Mouse (Mus musculus): ENCODE results near the gene Csrnp3. TPM values are rescaled to one million over a fixed set of nuclear protein-coding genes. Genes with fewer than 3 reads are reported as not detected.

Csrnp3 gene
- polyA plus RNA-seq, 1 experiment from 2014 or later = 4.4 TPM

DNA sequence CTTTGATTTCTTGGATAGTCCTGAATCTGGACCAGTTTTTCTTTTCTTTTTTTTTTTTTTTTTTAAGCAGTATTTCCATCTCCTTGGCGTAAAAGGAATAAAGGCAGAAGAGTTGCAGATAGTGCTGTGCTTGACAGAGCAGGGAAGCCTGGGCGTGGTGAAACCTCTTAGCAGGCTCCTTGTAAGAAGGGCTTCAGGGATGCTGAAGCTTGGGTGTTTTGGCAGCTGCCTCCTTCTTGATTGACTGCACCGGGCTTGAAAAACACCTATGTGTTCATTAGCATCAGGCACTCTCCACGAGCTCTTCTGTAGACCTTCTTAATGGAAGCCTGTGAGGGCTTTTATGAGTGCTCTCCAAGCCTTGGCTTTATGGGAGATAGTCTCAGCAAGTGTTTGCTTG, 117.9 kb downstream of the Csrnp3 start:
- no peaks in the 10 kb centered on the region for H3K27me3 ChIP-seq
- H3K4me2 ChIP-seq = no peak overlapping the region
- no peak overlapping the region for H3K4me3 ChIP-seq
- no peak overlapping the region for H3K9ac ChIP-seq
- H3K9me3 ChIP-seq = no peaks in the 10 kb centered on the region
- ATAC-seq (ENCODE audit: insufficient number of reproducible peaks, insufficient read depth, low FRiP score, low TSS enrichment, low read depth) = no peak
- no peaks in the 10 kb centered on the region for H3K36me3 ChIP-seq
- H3K27ac ChIP-seq = no peak overlapping the region
- H3K4me1 ChIP-seq = no peaks in the 10 kb centered on the region
- 71% methylated on average over 4 of the region's 4 CpGs for whole genome bisulfite sequencing

DNA sequence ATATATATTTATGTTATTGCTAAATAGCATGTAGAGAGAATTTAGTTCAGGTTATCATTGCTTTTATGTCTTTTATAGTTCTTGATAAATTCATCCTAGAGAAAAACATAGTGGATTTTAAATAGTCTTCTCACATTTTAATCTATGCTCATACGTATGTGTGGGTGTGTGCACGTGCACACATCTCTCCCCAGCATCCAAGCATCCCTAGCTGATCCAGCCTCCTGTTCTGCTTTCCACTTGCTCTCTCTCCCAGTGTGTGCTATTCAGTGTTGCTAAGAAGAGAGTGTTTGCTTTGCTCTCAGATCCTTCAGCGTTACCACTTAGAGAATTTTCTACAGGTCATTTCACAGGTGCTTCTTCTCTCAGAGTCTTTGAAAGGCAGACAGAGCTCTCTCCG, 123.2 kb downstream of the Csrnp3 start:
- no peak for ATAC-seq (ENCODE audit: insufficient number of reproducible peaks, insufficient read depth, low FRiP score, low TSS enrichment, low read depth)
- H3K4me2 ChIP-seq = no peak overlapping the region
- H3K9ac ChIP-seq = no peak overlapping the region
- 77% methylated on average over 4 of the region's 4 CpGs for WGBS
- H3K36me3 ChIP-seq = no peaks in the 10 kb centered on the region
- no peak overlapping the region for H3K27ac ChIP-seq
- H3K4me3 ChIP-seq = no peak overlapping the region
- peaks cover 5% of the 10 kb centered on the region; the same call in 1 of the 2 replicates for H3K9me3 ChIP-seq
- no peaks in the 10 kb centered on the region for H3K4me1 ChIP-seq
- H3K27me3 ChIP-seq = no peaks in the 10 kb centered on the region

DNA sequence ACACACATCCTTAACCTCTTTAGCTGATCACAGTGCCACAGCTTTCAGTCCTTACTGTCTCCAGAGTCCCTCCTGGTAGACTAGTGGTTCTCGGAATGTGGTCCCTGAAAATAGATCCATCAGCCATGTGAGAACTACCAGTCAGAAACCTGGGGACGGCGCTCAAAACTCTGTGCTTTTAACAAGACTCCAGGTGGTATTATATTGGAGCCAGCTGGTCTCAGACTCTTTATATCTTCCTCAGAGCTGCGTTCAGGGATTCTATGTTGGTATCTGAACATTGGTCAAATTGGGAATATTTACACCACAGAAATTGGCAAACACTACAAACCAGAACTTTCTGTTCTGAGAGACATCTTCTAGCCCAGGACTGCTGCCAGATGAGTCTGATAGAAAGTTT, 128.3 kb downstream of the Csrnp3 start:
- H3K9me3 ChIP-seq = peaks cover 5% of the 10 kb centered on the region; the same call in 1 of the 2 replicates
- WGBS = 64% methylated on average over 4 of the region's 4 CpGs
- H3K4me3 ChIP-seq = no peak overlapping the region
- no peak overlapping the region for H3K27ac ChIP-seq
- H3K4me2 ChIP-seq = no peak overlapping the region
- no peak for ATAC-seq (ENCODE audit: insufficient number of reproducible peaks, insufficient read depth, low FRiP score, low TSS enrichment, low read depth)
- H3K4me1 ChIP-seq = 0 out of 2 replicates have a peak, but pooled peaks cover 3% of the 10 kb centered on the region
- no peaks in the 10 kb centered on the region for H3K36me3 ChIP-seq
- no peak overlapping the region for H3K9ac ChIP-seq
- no peaks in the 10 kb centered on the region for H3K27me3 ChIP-seq

DNA sequence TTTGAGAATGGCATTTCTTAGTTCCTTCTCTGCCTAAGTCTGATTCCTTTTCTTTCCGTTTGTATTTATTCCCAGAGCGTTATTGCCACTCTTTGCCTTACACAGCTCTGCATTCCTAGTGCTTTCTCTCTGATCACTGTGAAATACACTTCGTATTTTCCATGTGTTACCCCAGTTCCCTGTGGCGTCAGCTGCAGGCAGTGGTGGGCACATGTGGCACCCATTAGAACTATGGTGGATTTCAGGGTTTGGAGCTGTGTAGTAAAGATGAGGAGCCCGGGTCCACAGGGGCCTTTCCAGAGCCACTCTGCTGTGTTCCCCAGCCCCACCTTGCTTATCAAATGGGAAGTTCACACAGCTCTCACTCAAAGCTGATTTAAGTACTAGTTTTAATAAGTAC, 129.8 kb downstream of the Csrnp3 start:
- ATAC-seq (ENCODE audit: insufficient number of reproducible peaks, insufficient read depth, low FRiP score, low TSS enrichment, low read depth) = no peak
- 34% methylated on average over 5 of the region's 5 CpGs for WGBS

DNA sequence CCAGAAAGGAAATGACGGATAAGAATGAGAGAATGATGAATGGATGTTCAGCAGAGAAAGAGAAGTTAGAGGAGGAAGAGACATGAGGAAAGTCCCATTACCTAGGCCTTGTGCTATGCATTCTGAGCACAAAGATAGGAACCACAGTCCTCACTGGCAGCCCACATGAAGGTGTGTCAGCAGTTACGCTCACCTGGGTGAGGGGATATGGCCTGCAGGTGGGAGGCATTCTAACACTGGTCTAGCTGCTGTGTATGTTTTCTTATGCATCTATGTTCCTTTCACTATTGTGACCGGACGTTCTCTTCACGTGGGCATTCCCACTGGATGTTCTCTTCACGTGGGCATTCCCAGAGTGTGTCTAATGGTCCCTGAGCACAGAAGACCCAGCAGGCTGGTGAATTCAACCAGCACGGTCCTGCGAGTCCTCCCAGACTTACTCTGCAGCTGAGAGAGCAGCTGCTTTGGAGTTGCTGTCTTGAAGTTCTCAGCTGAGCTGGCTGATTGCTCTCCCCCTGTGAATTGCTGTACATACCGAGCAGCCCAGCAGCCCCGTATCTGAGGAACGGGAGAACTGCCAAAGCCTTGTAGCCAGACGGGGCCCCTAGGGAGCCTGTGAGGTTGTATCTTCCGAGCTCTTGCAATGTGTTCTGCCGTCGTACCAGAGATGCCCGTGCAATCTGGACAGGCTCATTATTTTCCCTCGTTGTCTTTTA, 133.9 kb downstream of the Csrnp3 start:
- 54% methylated on average over 17 of the region's 17 CpGs for WGBS
- H3K27me3 ChIP-seq = no peaks in the 10 kb centered on the region
- peak overlapping the region; percentile 20; the same call in 1 of the 2 replicates for H3K4me2 ChIP-seq
- no peak overlapping the region; the same call in 1 of the 2 replicates for H3K9ac ChIP-seq
- no peaks in the 10 kb centered on the region for H3K36me3 ChIP-seq
- H3K9me3 ChIP-seq = no peaks in the 10 kb centered on the region
- H3K4me3 ChIP-seq = no peak overlapping the region
- peaks cover 9% of the 10 kb centered on the region for H3K4me1 ChIP-seq
- no peak overlapping the region for H3K27ac ChIP-seq
- no peak for ATAC-seq (ENCODE audit: insufficient number of reproducible peaks, insufficient read depth, low FRiP score, low TSS enrichment, low read depth)

More for the DNA sequence above, 129.8 kb downstream of the Csrnp3 start:
- peaks cover 5% of the 10 kb centered on the region; the same call in 1 of the 2 replicates for H3K9me3 ChIP-seq
- H3K4me3 ChIP-seq = no peak overlapping the region
- no peaks in the 10 kb centered on the region for H3K27me3 ChIP-seq
- H3K9ac ChIP-seq = no peak overlapping the region
- H3K4me2 ChIP-seq = no peak overlapping the region
- peaks cover 9% of the 10 kb centered on the region for H3K4me1 ChIP-seq
- no peak overlapping the region for H3K27ac ChIP-seq
- no peaks in the 10 kb centered on the region for H3K36me3 ChIP-seq

DNA sequence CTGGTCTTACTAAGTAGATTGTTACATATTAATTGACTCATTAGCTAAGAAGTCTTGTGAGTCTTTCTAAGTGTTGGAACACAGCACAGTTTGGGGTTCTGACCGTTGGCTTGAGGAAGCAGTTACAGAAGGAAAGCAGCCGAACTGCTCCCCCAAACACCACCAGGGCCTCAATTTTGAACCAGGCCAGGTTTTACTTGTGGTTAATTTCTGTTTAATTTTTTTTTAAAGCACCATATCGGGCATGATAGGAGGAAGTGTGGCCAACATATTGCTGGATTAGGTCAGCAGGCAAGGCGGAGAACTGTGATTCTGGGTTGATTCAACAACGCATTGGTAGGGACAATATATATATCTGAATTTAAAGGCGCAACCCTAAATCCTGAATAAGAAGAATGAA, 135.9 kb downstream of the Csrnp3 start:
- Histone ChIP-seq H3K9ac (no peak overlapping the region), H3K4me3 (no peak overlapping the region), H3K36me3 (no peaks in the 10 kb centered on the region), H3K27me3 (no peaks in the 10 kb centered on the region), H3K9me3 (no peaks in the 10 kb centered on the region), H3K4me1 (peaks cover 6% of the 10 kb centered on the region), H3K27ac (no peak overlapping the region), H3K4me2 (no peak overlapping the region)
- ATAC-seq (ENCODE audit: insufficient number of reproducible peaks, insufficient read depth, low FRiP score, low TSS enrichment, low read depth) = no peak
- 89% methylated on average over 6 of the region's 6 CpGs for WGBS

DNA sequence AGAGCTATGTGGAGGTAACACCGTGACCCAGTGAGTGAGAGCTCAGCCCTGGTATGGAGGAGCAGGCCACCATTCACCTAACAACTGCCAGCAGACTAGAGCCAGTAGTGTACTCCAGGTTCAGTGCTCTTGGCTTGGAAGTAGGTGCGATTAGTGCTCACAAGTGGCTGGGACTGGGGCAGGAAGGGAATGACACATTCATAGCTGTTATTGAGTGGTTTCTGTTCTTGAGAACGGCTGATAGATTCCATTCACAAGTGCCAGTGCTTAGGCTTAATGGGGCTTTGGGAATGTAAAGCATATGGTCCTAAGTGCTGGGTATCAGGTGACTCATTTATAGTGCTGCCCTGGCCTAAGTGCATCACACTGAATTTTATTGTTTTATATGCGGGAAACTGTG, 136.4 kb downstream of the Csrnp3 start:
- ATAC-seq (ENCODE audit: insufficient number of reproducible peaks, insufficient read depth, low FRiP score, low TSS enrichment, low read depth) = no peak
- Histone ChIP-seq H3K4me3 (no peak overlapping the region), H3K9ac (no peak overlapping the region), H3K27ac (no peak overlapping the region), H3K4me2 (no peak overlapping the region), H3K36me3 (no peaks in the 10 kb centered on the region), H3K9me3 (no peaks in the 10 kb centered on the region), H3K4me1 (peaks cover 6% of the 10 kb centered on the region), H3K27me3 (no peaks in the 10 kb centered on the region)
- WGBS = 59% methylated on average over 4 of the region's 4 CpGs

DNA sequence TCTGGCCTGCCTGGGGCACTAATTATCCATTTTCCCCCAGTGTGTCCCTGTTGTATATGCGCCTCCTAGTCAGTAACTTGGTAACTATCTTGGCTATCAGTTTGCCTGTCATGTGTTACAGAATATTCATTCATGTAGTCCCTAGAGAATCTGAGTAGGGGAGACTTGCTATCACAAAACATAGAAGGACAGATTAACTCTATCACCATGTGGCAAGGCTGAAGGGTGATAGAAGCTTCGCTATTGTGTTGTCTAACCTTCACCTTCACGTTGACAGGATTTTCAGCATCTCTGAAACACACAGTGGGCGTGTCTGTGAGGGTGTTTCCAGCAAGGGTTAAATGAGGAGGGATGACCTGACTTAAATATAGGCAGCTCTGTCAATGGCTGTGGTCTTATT, 140.1 kb downstream of the Csrnp3 start:
- Histone ChIP-seq H3K4me1 (peaks cover 8% of the 10 kb centered on the region; the same call in 1 of the 2 replicates), H3K27ac (no peak overlapping the region), H3K36me3 (no peaks in the 10 kb centered on the region), H3K27me3 (no peaks in the 10 kb centered on the region), H3K4me3 (no peak overlapping the region), H3K9ac (no peak overlapping the region), H3K4me2 (no peak overlapping the region), H3K9me3 (no peaks in the 10 kb centered on the region)
- ATAC-seq (ENCODE audit: insufficient number of reproducible peaks, insufficient read depth, low FRiP score, low TSS enrichment, low read depth) = no peak
- 85% methylated on average over 4 of the region's 4 CpGs for WGBS

DNA sequence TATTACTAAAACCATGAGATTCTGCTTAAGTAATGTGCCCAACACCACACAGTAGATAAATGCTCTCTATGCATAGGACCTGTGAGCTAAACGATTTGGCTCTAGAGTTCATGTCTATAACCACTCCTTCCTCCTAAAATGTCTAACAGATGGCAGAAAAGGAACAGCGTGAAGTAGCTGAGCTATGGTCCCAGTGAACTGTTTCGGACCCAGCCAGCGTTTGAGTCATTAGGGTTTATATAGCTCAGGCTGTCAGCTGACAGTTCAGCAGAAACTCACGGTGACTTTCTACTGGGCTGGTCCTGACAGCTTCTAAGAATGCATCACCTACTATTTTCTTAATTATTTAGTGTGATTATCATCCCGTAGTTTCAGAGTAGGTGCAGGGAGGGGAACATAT, 141.5 kb downstream of the Csrnp3 start:
- WGBS = 36% methylated on average over 6 of the region's 6 CpGs
- peaks cover 9% of the 10 kb centered on the region for H3K4me1 ChIP-seq
- no peak overlapping the region for H3K4me2 ChIP-seq
- no peaks in the 10 kb centered on the region for H3K9me3 ChIP-seq
- H3K4me3 ChIP-seq = no peak overlapping the region
- no peaks in the 10 kb centered on the region for H3K36me3 ChIP-seq
- no peak for ATAC-seq (ENCODE audit: insufficient number of reproducible peaks, insufficient read depth, low FRiP score, low TSS enrichment, low read depth)
- H3K9ac ChIP-seq = no peak overlapping the region
- no peaks in the 10 kb centered on the region for H3K27me3 ChIP-seq
- H3K27ac ChIP-seq = no peak overlapping the region

DNA sequence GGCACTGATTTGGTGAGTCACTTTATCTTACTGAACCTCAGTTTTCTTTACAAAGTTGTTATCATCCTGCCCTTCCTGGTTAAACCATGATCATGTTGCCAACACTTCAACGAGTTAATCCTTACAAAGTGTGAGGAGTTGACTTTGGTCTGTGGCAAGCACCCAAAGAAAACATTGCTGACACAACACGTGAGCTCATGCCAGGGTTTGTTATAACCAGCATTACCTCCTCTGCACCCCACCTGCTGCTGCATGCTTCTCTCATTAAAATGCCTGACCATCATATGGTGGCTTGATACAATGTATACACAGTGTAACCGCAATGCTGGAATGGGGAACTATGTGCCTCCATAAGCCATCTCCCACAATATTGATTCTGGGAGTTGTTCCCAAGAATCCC, 142.0 kb downstream of the Csrnp3 start:
- Histone ChIP-seq H3K4me1 (peaks cover 14% of the 10 kb centered on the region), H3K4me2 (no peak overlapping the region), H3K9ac (no peak overlapping the region), H3K27me3 (no peaks in the 10 kb centered on the region), H3K27ac (no peak overlapping the region), H3K4me3 (no peak overlapping the region), H3K36me3 (no peaks in the 10 kb centered on the region), H3K9me3 (no peaks in the 10 kb centered on the region)
- no peak for ATAC-seq (ENCODE audit: insufficient number of reproducible peaks, insufficient read depth, low FRiP score, low TSS enrichment, low read depth)
- 70% methylated on average over 3 of the region's 3 CpGs for WGBS

DNA sequence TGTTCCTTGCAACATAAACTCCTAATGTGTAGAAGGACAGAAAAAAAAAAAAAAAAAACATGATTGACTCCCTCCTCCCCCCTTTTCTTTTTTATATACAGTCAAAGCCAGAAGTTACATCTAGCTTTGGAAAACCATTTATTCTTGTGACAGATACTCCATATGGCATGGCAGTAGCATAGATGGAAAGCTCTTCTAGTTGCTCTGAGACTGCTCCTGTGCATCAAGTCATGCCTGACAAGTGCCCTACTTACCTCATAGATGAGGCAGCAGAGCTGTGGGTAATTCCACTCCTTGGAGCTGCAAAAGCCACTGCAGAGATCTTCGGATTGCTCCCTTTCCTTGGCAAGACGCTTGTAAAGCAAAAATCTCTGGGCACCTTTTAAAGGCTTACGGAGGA, 143.2 kb downstream of the Csrnp3 start:
- peak overlapping the region; percentile 14; the same call in 1 of the 2 replicates for H3K4me2 ChIP-seq
- H3K9ac ChIP-seq = no peak overlapping the region
- no peak for ATAC-seq (ENCODE audit: insufficient number of reproducible peaks, insufficient read depth, low FRiP score, low TSS enrichment, low read depth)
- peaks cover 24% of the 10 kb centered on the region for H3K4me1 ChIP-seq
- H3K27ac ChIP-seq = no peak overlapping the region
- H3K36me3 ChIP-seq = no peaks in the 10 kb centered on the region
- no peak overlapping the region for H3K4me3 ChIP-seq
- H3K9me3 ChIP-seq = no peaks in the 10 kb centered on the region
- no peaks in the 10 kb centered on the region for H3K27me3 ChIP-seq
- WGBS = 47% methylated on average over 3 of the region's 3 CpGs

DNA sequence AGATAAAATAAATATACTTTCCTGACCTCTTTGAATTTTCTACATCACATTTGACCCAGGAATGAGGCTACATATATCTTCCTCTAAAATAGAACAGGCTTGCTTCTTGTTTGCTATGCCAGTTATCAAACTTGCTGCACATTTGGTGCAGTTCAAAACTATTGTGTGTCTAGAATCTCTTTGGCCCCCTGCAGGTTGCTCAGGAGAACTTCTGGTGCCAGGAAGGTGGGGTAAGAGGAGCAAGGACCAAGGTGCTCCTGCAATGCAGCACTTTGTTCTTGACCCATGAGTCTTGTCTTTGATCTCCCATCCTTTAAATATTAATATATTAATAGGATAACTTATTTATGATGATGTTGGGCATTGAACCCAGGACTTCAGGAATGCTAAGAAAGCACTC, 144.5 kb downstream of the Csrnp3 start:
- Histone ChIP-seq H3K4me3 (no peak overlapping the region), H3K36me3 (no peaks in the 10 kb centered on the region), H3K4me2 (no peak overlapping the region), H3K27ac (no peak overlapping the region), H3K9me3 (no peaks in the 10 kb centered on the region), H3K4me1 (peaks cover 24% of the 10 kb centered on the region), H3K9ac (no peak overlapping the region), H3K27me3 (no peaks in the 10 kb centered on the region)
- ATAC-seq (ENCODE audit: insufficient number of reproducible peaks, insufficient read depth, low FRiP score, low TSS enrichment, low read depth) = no peak
